Mouse (Mus musculus) kidney, embryonic 14.5 days (tissue): ENCODE data around the gene Stac2. TPM values are rescaled to one million over a fixed set of nuclear protein-coding genes. Genes with fewer than 3 reads are reported as not detected.

ENCODE experiments used
- ATAC-seq: fragments of 200-750 bp; cut with Nextera tagmentation; 2 replicates; pipeline ENCODE4 v1.8.0; 2017; ENCODE audit warnings: moderate number of reproducible peaks, mild to moderate bottlenecking, moderate TSS enrichment, moderate library complexity; ENCODE audit not compliant: low FRiP score, low TSS enrichment
- H3K27ac ChIP-seq: fragments of 300-500 bp; sonication (generic); 2 replicates; pipeline ENCODE4 v1.5.1; 2014; ENCODE audit warnings: low read depth, mild to moderate bottlenecking, low read length, moderate library complexity, mixed read lengths
- H3K27me3 ChIP-seq: fragments of 300-500 bp; sonication (generic); 2 replicates; pipeline ENCODE4 v1.6.1; 2014; ENCODE audit warnings: mild to moderate bottlenecking, low read length; ENCODE audit not compliant: control insufficient read depth, insufficient read depth
- H3K36me3 ChIP-seq: fragments of 300-500 bp; sonication (generic); 2 replicates; pipeline ENCODE4 v1.6.1; 2014; ENCODE audit warnings: low read length, mixed read lengths; ENCODE audit not compliant: control insufficient read depth, insufficient read depth
- H3K4me1 ChIP-seq: fragments of 300-500 bp; sonication (generic); 2 replicates; pipeline ENCODE4 v1.6.1; 2014; ENCODE audit warnings: low read length, mixed read lengths; ENCODE audit not compliant: control insufficient read depth, insufficient read depth
- H3K4me2 ChIP-seq: fragments of 300-500 bp; sonication (generic); replicated peaks from 2 replicates; pipeline ENCODE4 v1.6.1; 2014; ENCODE audit warnings: low read depth, mild to moderate bottlenecking, low read length
- H3K4me3 ChIP-seq: fragments of 300-500 bp; sonication (generic); 2 replicates; pipeline ENCODE4 v1.5.1; 2014; ENCODE audit warnings: mild to moderate bottlenecking, low read length
- H3K9ac ChIP-seq: fragments of 300-500 bp; sonication (generic); 2 replicates; pipeline ENCODE4 v1.6.1; 2014; ENCODE audit warnings: low read depth, mild to moderate bottlenecking, low read length, moderate library complexity
- H3K9me3 ChIP-seq: fragments of 300-500 bp; sonication (generic); 2 replicates; pipeline ENCODE4 v1.6.1; 2016; ENCODE audit warnings: low read length; ENCODE audit not compliant: control insufficient read depth
- WGBS: fragments of 180-500 bp; shearing (Covaris S2); extraction: QIAGEN DNeasy Blood & Tissue Kit; methylation state at CpG from one replicate; pipeline ENCODE4 v1.1.7; 2014; 5-methylcytosine and 5-hydroxymethylcytosine counted together
- polyA plus RNA-seq: library from polyadenylated mRNA; unstranded; fragments of >200 nt; fragmentation: Nextera tagmentation; extraction: Ambion mirVana; gene quantifications from 2 replicates; pipeline ENCODE4 v1.2.1, GENCODE M21; 2014

The Stac2 gene
- polyA plus RNA-seq, result 3.8 and 4.1 TPM in 2 replicates

DNA sequence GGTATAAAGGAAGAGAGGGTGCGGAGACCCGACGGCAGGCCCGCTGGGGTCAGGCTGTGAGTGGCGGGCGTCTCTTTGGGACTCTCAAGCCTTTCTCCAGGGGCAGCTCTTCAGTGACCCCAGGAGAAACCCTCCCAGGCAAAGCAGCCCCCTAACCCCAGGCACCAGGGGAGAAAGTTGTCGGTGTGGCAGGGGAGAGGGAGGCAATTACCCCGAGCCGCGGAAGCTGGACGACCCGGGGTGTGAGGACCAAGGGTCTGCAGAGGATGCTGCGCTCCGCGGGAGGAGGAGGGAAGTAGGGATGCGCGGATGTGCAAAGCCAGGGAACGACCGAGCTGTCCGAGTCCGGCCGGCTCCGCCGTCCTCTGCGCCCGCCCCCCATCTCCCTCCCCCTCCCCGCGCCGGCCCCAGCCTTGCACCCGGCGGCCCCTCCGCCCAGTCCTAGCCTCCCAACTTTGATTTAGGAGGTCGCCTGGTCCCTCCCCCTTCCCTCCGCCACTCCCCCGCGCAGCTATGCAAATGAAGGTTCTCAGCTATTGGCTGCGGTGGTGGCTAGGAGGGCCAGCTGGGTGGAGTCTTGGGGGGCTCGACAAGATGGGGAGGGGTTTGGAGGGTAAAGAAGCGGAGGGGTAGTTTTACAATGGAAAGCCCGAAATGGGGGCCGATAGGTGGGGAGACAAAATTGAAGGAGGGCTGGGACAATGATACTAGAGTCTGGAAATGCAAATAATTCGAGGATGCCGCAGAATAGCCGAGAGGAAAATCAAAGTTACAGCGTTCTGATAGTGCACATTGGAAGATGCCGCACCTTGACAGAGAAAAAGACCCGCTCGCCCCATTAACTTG, at the start of gene Stac2:
Stac2 (minus strand) TSS at position 474 of the 846 bp plus-strand sequence.
- H3K9ac ChIP-seq, result peak within 1 kb of the TSS; percentile 63
- H3K4me3 ChIP-seq, result peak within 1 kb of the TSS; percentile 49
- no peaks in the 10 kb centered on the region for H3K9me3 ChIP-seq
- peaks cover 21% of the 10 kb centered on the region for H3K27me3 ChIP-seq
- ATAC-seq, result peak; percentile 88
- 3% methylated on average over 34 of the region's 48 CpGs for WGBS
- peak within 1 kb of the TSS; percentile 81 for H3K4me2 ChIP-seq
- peaks cover 22% of the 10 kb centered on the region for H3K4me1 ChIP-seq
- H3K36me3 ChIP-seq, result no peaks in the 10 kb centered on the region
- H3K27ac ChIP-seq, result no peak within 1 kb of the TSS

DNA sequence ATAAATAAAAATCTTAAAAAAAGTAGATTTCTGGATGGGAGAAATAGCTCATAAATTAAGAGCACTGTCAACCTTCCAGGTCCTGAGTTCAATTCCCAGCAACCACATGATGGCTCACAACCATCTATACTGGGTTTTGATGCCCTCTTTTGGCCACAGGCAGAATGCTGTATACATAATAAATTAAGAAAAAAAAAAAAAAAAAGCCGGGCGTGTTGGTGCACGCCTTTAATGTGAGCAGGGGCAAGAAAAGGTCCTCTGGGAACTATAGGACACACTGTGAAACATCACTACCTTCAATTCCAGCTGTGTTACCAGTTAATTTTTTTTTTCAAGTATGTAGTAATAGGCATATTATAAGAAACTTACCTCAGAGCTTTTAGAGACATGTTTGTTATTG, 48.1 kb upstream of the Stac2 start:
- no peak for ATAC-seq
- no peak overlapping the region for H3K9ac ChIP-seq
- no peak overlapping the region for H3K4me3 ChIP-seq
- no peak overlapping the region for H3K4me2 ChIP-seq
- H3K4me1 ChIP-seq, result no peaks in the 10 kb centered on the region
- no peaks in the 10 kb centered on the region for H3K9me3 ChIP-seq
- no peak overlapping the region for H3K27ac ChIP-seq
- H3K27me3 ChIP-seq, result no peaks in the 10 kb centered on the region
- 90% methylated on average over 3 of the region's 3 CpGs for WGBS
- peaks cover 54% of the 10 kb centered on the region for H3K36me3 ChIP-seq

DNA sequence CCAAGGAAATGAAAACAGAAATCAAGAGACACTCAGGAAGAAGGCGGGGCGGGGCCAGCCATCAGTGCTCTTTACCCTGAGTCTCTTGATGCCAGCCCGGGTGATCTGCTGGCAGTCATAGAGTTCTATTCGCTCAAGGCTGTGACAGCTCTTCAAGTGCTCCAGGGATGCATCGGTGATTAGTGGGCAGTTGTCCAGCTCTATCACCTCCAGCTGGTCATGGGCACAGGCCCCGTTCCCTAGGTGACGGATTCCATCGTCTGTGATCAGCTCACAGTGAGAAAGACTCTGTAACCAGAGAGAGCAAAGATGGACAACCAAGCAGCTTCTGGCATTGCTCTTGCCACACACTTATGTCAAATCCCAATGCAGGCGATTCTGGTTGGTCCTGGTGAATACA, 37.3 kb upstream of the Stac2 start:
- WGBS, result 88% methylated on average over 9 of the region's 9 CpGs
- H3K36me3 ChIP-seq, result peaks cover 51% of the 10 kb centered on the region

DNA sequence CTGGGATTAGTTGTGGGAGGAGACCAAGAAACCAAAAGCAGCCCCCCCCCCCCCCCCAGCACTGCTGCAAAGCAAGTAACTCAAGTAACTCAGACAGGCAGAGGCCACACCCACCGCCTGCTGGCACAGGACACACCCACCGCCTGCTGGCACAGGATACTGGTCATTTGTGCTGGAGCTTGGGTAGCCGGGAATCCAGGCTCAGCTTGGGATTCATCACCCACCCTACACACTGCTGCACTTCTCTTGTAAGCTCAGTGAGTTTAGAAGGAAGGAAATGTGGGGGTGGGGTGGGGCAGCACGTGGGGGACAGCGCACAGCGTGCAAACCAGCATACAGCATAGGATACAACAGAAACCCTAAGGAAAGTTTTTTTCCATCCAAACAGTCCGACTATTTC, 35.0 kb upstream of the Stac2 start:
- no peak overlapping the region for H3K9ac ChIP-seq
- H3K9me3 ChIP-seq, result no peaks in the 10 kb centered on the region
- H3K36me3 ChIP-seq, result peaks cover 42% of the 10 kb centered on the region
- no peak overlapping the region for H3K4me3 ChIP-seq
- ATAC-seq, result 0 out of 2 replicates have a peak, but pooled peaks have one; percentile 52
- no peak overlapping the region for H3K4me2 ChIP-seq
- WGBS, result 59% methylated on average over 7 of the region's 7 CpGs
- H3K4me1 ChIP-seq, result no peaks in the 10 kb centered on the region
- no peak overlapping the region for H3K27ac ChIP-seq
- H3K27me3 ChIP-seq, result no peaks in the 10 kb centered on the region

More for the DNA sequence above, 37.3 kb upstream of the Stac2 start:
- H3K4me3 ChIP-seq, result no peak overlapping the region
- no peak overlapping the region for H3K9ac ChIP-seq
- H3K4me2 ChIP-seq, result no peak overlapping the region
- no peak for ATAC-seq
- no peaks in the 10 kb centered on the region for H3K4me1 ChIP-seq
- H3K27ac ChIP-seq, result no peak overlapping the region
- H3K27me3 ChIP-seq, result no peaks in the 10 kb centered on the region
- H3K9me3 ChIP-seq, result no peaks in the 10 kb centered on the region

DNA sequence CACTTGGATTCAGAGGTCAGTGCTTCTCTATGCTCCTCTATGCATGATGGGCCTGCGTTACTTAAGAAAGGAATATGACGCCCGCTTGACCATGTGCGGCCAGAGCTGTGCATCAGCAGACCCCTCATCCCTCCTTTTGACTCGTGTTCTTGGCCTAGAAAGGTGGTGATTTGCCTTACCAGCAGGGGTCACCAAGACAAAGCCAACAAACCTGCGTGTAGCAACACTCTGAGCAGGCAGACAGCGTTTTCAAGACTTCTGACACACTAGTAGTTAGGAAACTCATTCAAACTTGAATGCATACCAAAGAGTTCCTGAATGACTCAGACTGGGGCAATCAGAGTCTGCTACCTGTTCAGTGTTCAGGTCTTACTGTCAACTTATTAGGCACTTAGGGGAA, 33.3 kb upstream of the Stac2 start:
- H3K4me1 ChIP-seq, result no peaks in the 10 kb centered on the region
- 75% methylated on average over 7 of the region's 7 CpGs for WGBS
- H3K4me3 ChIP-seq, result no peak overlapping the region
- H3K36me3 ChIP-seq, result peaks cover 30% of the 10 kb centered on the region
- no peak for ATAC-seq
- H3K9ac ChIP-seq, result no peak overlapping the region
- H3K27ac ChIP-seq, result no peak overlapping the region
- H3K27me3 ChIP-seq, result no peaks in the 10 kb centered on the region
- H3K4me2 ChIP-seq, result no peak overlapping the region
- no peaks in the 10 kb centered on the region for H3K9me3 ChIP-seq

DNA sequence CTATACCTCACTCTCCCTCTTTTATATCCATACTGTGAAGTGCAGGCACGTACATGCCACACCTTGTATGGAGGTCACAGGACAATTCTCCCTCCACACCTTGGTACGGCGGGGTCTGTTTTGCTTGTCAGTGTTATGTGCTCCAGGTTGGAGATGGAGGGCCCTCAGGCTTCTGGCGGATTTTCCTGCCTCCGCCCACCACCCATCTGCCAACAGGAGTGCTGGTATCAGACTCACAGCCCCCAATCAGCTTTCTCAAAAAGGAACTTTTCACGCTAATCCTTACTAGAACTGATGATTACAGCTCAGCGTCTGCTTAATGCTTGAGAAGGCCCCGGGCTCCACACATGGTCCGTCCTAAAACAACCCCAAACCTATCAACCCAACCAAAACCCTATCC, 32.9 kb upstream of the Stac2 start:
- H3K4me3 ChIP-seq, result no peak overlapping the region
- no peaks in the 10 kb centered on the region for H3K27me3 ChIP-seq
- no peak overlapping the region for H3K9ac ChIP-seq
- H3K4me1 ChIP-seq, result no peaks in the 10 kb centered on the region
- H3K4me2 ChIP-seq, result no peak overlapping the region
- no peaks in the 10 kb centered on the region for H3K9me3 ChIP-seq
- ATAC-seq, result no peak
- H3K36me3 ChIP-seq, result peaks cover 25% of the 10 kb centered on the region
- WGBS, result 93% methylated on average over 9 of the region's 9 CpGs
- no peak overlapping the region for H3K27ac ChIP-seq

DNA sequence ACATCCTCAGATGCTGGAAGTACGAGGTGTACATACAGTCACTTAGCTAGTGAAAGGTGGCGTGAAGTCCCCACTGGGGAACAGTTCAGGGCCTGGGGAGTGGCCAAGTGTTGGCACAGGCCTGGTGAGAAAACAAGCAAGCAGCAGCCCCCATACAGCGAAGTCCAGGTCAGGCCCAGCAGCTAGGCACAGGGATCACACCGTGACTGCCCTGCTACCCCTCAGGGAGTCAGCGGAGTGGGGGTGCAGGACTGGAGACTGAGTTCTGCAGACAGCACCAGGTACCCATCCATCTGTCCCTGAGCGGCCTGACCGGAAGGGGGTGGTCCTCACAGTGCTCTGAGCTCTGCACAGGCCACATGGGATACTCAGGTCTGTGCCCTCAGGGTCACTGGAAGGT, 29.5 kb upstream of the Stac2 start:
- no peaks in the 10 kb centered on the region for H3K9me3 ChIP-seq
- H3K9ac ChIP-seq, result no peak overlapping the region
- H3K4me2 ChIP-seq, result no peak overlapping the region
- WGBS, result 87% methylated on average over 7 of the region's 7 CpGs
- ATAC-seq, result no peak
- H3K4me3 ChIP-seq, result no peak overlapping the region
- H3K27me3 ChIP-seq, result no peaks in the 10 kb centered on the region
- H3K36me3 ChIP-seq, result peaks cover 4% of the 10 kb centered on the region; the same call in 1 of the 2 replicates
- no peaks in the 10 kb centered on the region for H3K4me1 ChIP-seq
- no peak overlapping the region for H3K27ac ChIP-seq

DNA sequence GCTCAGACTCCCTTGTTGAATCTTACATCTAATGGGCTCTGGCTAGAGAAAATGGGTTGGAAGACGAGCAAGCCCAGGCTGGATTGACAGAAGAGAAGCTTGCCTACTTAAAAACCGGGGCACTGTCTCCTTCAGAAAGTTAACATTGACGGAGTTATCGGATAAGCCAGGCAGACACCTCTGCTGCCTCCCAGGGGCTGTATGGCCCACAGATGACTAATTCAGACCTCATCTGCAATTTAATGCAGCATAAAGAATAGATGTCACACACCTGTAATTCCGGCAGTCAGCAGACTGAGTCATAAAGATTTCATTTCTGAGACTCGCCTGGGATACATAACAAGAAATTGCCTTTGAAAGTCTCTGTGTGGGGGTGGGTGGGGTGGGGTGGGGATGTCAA, 27.2 kb upstream of the Stac2 start:
- ATAC-seq, result no peak
- H3K27ac ChIP-seq, result no peak overlapping the region
- no peak overlapping the region for H3K4me2 ChIP-seq
- H3K4me3 ChIP-seq, result no peak overlapping the region
- 84% methylated on average over 6 of the region's 6 CpGs for WGBS
- H3K36me3 ChIP-seq, result no peaks in the 10 kb centered on the region; the same call in 1 of the 2 replicates
- no peak overlapping the region for H3K9ac ChIP-seq
- H3K27me3 ChIP-seq, result no peaks in the 10 kb centered on the region
- no peaks in the 10 kb centered on the region for H3K4me1 ChIP-seq
- H3K9me3 ChIP-seq, result no peaks in the 10 kb centered on the region

DNA sequence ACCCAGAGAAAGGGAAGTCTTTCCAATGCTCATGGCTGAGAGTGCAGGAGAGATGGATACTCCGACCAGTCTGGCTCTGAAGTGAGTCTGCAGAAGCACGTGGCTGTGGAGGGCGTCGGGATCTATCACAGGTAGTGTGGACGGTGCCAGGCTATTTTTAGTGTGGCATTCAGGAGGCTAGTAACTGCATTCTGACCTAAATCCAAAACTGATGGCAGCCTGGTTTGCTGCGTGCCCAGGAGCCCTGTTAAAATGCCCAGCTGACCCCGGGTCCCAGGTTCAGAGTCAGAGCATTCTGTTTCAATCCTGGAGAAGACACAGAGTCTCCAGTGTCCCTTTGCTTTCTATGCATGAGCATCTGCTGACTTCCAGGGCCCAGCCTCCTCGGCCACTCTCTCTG, 23.8 kb upstream of the Stac2 start:
- no peak overlapping the region for H3K4me3 ChIP-seq
- no peak overlapping the region for H3K9ac ChIP-seq
- no peaks in the 10 kb centered on the region for H3K27me3 ChIP-seq
- no peak for ATAC-seq
- 82% methylated on average over 8 of the region's 8 CpGs for WGBS
- H3K9me3 ChIP-seq, result no peaks in the 10 kb centered on the region
- no peak overlapping the region for H3K4me2 ChIP-seq
- H3K27ac ChIP-seq, result no peak overlapping the region
- no peaks in the 10 kb centered on the region for H3K36me3 ChIP-seq
- H3K4me1 ChIP-seq, result no peaks in the 10 kb centered on the region
